Mouse (Mus musculus) MEL-GATA-1-ER (cell line): ENCODE results near the gene Clec5a.
"Not testable (repeated sequence)": the region's sequence is repeated elsewhere in the genome, so short reads cannot be mapped to it uniquely, and the experiment has no call there.

ENCODE experiments used
- DNase-seq: peaks from one replicate; pipeline ENCODE4 v3.0.0-alpha.2; 2012; ENCODE audit warnings: low read depth; ENCODE audit errors: extremely low read depth

The Clec5a gene

GRCm38 (mm10) chr6:40585645-40586044 lies at the start of gene Clec5a:
Gene Clec5a (minus strand): TSS chr6:40585821.
- no peak for DNase-seq

GRCm38 (mm10) chr6:40634640-40635071 lies 49.0 kb upstream of the Clec5a start:
- no peak for DNase-seq

- no peak for DNase-seq
Measured at GRCm38 (mm10) chr6:40628406-40629000, 42.9 kb upstream of the Clec5a start, which contains the start of gene Mgam. Gene Mgam (plus strand): TSS chr6:40628831.

- no peak for DNase-seq
Measured at GRCm38 (mm10) chr6:40626111-40626510, 40.5 kb upstream of the Clec5a start.

GRCm38 (mm10) chr6:40617965-40618364 lies 32.3 kb upstream of the Clec5a start:
- DNase-seq, result no peak

- no peak for DNase-seq
Measured at GRCm38 (mm10) chr6:40613260-40613852, 27.7 kb upstream of the Clec5a start, which contains the start of gene Tas2r138. Gene Tas2r138 (minus strand): TSS chr6:40613310.

GRCm38 (mm10) chr6:40610244-40610643 lies 24.6 kb upstream of the Clec5a start:
- no peak for DNase-seq

- no peak for DNase-seq
Measured at GRCm38 (mm10) chr6:40607431-40607830, 21.8 kb upstream of the Clec5a start.

- DNase-seq, result not testable (repeated sequence)
Measured at GRCm38 (mm10) chr6:40598546-40598945, 12.9 kb upstream of the Clec5a start.

GRCm38 (mm10) chr6:40594804-40595550 lies 9.4 kb upstream of the Clec5a start:
- DNase-seq, result no peak

- no peak for DNase-seq
Measured at GRCm38 (mm10) chr6:40588346-40588745, 2.7 kb upstream of the Clec5a start.

GRCm38 (mm10) chr6:40584336-40584735 lies 1.3 kb downstream of the Clec5a start:
- DNase-seq, result no peak

GRCm38 (mm10) chr6:40576305-40576704 lies 9.3 kb downstream of the Clec5a start:
- no peak for DNase-seq

- DNase-seq, result no peak
Measured at GRCm38 (mm10) chr6:40573618-40574017, 12.0 kb downstream of the Clec5a start.

- no peak for DNase-seq
Measured at GRCm38 (mm10) chr6:40569187-40569586, 16.4 kb downstream of the Clec5a start, which contains the start of gene Olfr460. Gene Olfr460 (plus strand): TSS chr6:40569487.

GRCm38 (mm10) chr6:40554950-40555349 lies 30.7 kb downstream of the Clec5a start, which contains the start of gene Olfr461:
Gene Olfr461 (minus strand): TSS chr6:40555050.
- no peak for DNase-seq

- no peak for DNase-seq
Measured at GRCm38 (mm10) chr6:40544690-40545089, 40.9 kb downstream of the Clec5a start.
